Mouse (Mus musculus) heart, embryonic 15.5 days (tissue): ENCODE results near the gene Heatr1. TPM values are rescaled to one million over a fixed set of nuclear protein-coding genes. Genes with fewer than 3 reads are reported as not detected.
"Not testable (repeated sequence)": the region's sequence is repeated elsewhere in the genome, so short reads cannot be mapped to it uniquely, and the experiment has no call there.

Experiments used
- ATAC-seq: fragments of 200-750 bp; cut with Nextera tagmentation; replicated peaks from 2 replicates; pipeline ENCODE4 v1.8.0; 2017; ENCODE audit warnings: low read depth, moderate TSS enrichment; ENCODE audit not compliant: insufficient number of reproducible peaks, insufficient read depth, low FRiP score
- H3K27ac ChIP-seq: fragments of 300-500 bp; sonication (generic); 2 replicates; pipeline ENCODE4 v1.5.1; 2015; ENCODE audit warnings: mild to moderate bottlenecking, inconsistent platforms
- H3K27me3 ChIP-seq: fragments of 300-500 bp; sonication (generic); 2 replicates; pipeline ENCODE4 v1.6.1; 2015; ENCODE audit warnings: inconsistent platforms
- H3K36me3 ChIP-seq: fragments of 300-500 bp; sonication (generic); 2 replicates; pipeline ENCODE4 v1.6.1; 2015; ENCODE audit warnings: mild to moderate bottlenecking, inconsistent platforms
- H3K4me1 ChIP-seq: fragments of 300-500 bp; sonication (generic); replicated peaks from 2 replicates; pipeline ENCODE4 v1.6.1; 2015; ENCODE audit warnings: inconsistent platforms
- H3K4me2 ChIP-seq: fragments of 300-500 bp; sonication (generic); 2 replicates; pipeline ENCODE4 v1.6.1; 2015; ENCODE audit warnings: inconsistent platforms, mild to moderate bottlenecking, moderate library complexity
- H3K4me3 ChIP-seq: fragments of 300-500 bp; sonication (generic); 2 replicates; pipeline ENCODE4 v1.5.1; 2015; ENCODE audit warnings: mild to moderate bottlenecking, inconsistent platforms
- H3K9ac ChIP-seq: fragments of 300-500 bp; sonication (generic); 2 replicates; pipeline ENCODE4 v1.6.1; 2015; ENCODE audit warnings: mild to moderate bottlenecking, inconsistent platforms
- H3K9me3 ChIP-seq: fragments of 300-500 bp; sonication (generic); replicated peaks from 2 replicates; pipeline ENCODE4 v1.6.1; 2016; ENCODE audit warnings: inconsistent platforms
- WGBS: fragments of 180-500 bp; shearing (Covaris S2); methylation state at CpG from one replicate; pipeline ENCODE4 v1.1.7; 2015; ENCODE audit warnings: mixed read lengths; 5-methylcytosine and 5-hydroxymethylcytosine counted together
- polyA plus RNA-seq: library from polyadenylated mRNA; unstranded; fragments of >200 nt; fragmentation: Nextera tagmentation; extraction: Ambion mirVana; gene quantifications from 2 replicates; pipeline ENCODE4 v1.2.1, GENCODE M21; 2015

Gene Heatr1
- polyA plus RNA-seq, 1 experiment from 2014 or later: 6.2 TPM

DNA sequence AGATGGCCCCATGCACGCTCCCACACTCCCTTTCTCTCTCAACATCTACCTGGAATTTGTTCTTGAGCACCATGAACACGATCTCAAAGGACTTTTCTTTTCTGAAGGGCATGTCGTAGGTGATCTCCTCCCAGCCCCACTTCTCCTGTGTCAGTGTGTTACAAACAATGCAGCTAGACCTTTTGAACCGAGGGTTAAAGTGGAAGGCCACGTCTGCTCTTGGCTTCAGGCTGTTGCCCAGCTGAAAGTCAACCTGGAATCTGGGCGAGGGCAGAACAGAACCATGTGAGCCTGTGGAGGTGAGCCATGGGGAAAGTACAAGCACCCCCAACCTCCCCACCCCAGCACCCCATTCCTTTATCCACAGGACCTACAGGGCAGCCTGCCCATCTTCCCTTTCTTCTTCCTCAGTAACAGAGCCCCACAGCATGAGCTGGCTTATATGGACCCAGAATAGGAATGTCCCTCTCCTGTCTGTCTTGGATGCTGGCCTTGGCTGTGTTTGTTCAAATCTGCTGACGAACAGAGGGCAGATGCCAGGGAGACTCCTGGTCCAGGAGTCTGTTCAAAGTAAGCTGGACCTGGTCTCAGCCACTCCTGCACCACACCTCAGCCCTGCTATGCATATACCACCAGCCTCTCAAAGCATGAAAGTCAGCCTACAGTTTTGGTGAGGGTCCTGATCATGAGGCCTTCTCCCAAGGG is 60.0 kb downstream of the Heatr1 start:
- Histone ChIP-seq H3K4me2 (no peak overlapping the region), H3K4me3 (no peak overlapping the region), H3K4me1 (peaks cover 3% of the 10 kb centered on the region), H3K27me3 (no peaks in the 10 kb centered on the region), H3K9me3 (no peaks in the 10 kb centered on the region), H3K27ac (no peak overlapping the region), H3K9ac (no peak overlapping the region), H3K36me3 (peaks cover 11% of the 10 kb centered on the region; the same call in 1 of the 2 replicates)
- 81% methylated on average over 7 of the region's 7 CpGs for WGBS
- no peak for ATAC-seq

DNA sequence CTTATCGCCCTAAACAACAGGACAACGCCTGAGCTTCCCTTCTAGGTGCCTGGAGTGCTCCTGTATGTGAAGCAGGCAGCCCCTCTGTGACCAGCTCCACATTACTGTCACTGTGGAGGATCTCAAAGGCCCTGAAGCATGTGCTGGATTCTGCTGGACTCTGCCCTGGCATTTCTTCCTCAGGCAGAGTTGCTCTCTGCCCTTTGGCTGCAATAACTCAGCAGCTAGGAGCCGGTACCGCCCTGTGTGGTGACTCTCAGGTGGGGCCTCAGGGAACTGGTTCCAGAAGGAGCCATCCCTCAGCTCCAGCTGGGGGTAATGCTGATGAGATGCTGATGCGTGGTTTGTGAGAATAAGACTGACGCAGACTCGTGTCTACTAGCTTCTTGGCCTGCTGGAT is 61.9 kb downstream of the Heatr1 start:
- peaks cover 7% of the 10 kb centered on the region; the same call in 1 of the 2 replicates for H3K36me3 ChIP-seq
- no peak for ATAC-seq
- H3K27me3 ChIP-seq: no peaks in the 10 kb centered on the region
- 76% methylated on average over 7 of the region's 7 CpGs for WGBS
- H3K9ac ChIP-seq: no peak overlapping the region
- H3K27ac ChIP-seq: no peak overlapping the region
- peaks cover 5% of the 10 kb centered on the region for H3K4me1 ChIP-seq
- H3K4me3 ChIP-seq: no peak overlapping the region
- H3K9me3 ChIP-seq: no peaks in the 10 kb centered on the region
- H3K4me2 ChIP-seq: no peak overlapping the region

DNA sequence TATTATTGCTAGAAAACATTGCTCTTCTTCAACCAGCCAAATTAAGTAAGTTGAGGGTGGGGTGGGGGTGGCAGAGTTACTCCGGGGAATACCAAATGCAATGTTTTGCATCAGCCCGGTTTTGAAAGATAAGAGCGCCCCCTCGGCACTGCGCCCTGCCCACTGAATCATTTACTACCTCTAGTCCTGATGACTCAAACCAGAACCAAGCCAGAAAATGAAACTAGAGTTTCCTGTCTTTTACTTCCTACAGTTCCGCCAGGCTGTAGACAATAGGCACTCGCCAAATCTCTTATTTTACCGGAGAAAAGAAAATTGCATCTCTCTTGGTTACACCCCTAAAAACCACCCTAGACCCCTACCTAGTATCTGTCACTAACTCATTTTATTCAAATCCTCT is 65.6 kb downstream of the Heatr1 start:
- no peaks in the 10 kb centered on the region for H3K27me3 ChIP-seq
- peak overlapping the region; percentile 73 for H3K4me3 ChIP-seq
- peaks cover 9% of the 10 kb centered on the region for H3K4me1 ChIP-seq
- peak overlapping the region; percentile 71 for H3K27ac ChIP-seq
- H3K9me3 ChIP-seq: no peaks in the 10 kb centered on the region
- 0 out of 2 replicates have a peak, but pooled peaks have one; percentile 11 for ATAC-seq
- peak overlapping the region; percentile 74 for H3K9ac ChIP-seq
- H3K36me3 ChIP-seq: peaks cover 7% of the 10 kb centered on the region; the same call in 1 of the 2 replicates
- peak overlapping the region; percentile 72 for H3K4me2 ChIP-seq
- 5% methylated on average over 8 of the region's 8 CpGs for WGBS

DNA sequence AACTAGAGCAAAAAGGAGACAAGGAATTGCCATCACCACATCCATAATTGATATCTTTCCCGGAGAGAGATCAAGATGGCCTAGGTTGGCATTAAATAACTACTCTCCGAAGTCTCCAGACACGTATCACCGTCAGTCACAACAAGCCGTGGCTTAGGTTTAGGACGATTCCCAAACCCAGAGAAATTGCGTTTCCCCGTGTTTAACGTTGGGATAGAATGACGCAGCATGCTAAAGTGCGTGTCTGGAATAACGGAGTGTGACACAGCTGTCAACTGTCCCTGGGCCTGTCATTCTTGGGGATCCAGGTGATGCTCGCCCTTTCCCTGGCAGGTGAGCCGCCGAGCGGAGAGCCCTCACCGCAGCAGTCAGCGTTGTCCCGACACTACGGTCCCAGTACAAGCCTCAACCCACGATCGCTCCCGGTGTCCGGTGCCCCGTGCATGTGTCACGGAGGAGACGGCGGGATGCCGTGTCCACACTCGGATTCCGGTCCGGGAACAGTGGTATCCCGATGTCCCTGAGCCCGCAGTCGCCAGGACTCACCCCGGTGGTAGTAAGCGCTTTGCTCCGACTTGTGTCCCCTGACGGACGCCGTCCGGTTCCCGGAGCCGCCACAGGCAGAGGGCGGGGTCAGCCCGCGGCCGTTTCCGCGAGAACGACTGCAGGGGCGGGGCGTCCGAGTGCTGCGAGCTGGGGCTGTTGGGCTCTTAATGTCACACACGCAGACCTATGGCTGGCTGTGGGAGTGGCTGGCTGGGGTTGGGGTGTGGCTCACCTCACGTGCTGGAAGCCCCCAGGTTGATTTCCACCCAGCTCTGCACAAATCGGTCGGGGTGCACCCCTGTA is 66.3 kb downstream of the Heatr1 start:
- peaks cover 9% of the 10 kb centered on the region for H3K4me1 ChIP-seq
- H3K9me3 ChIP-seq: no peaks in the 10 kb centered on the region
- H3K4me2 ChIP-seq: peak overlapping the region; percentile 72
- peak; percentile 96 for ATAC-seq
- H3K36me3 ChIP-seq: peaks cover 7% of the 10 kb centered on the region; the same call in 1 of the 2 replicates
- WGBS: under 1% methylated on average over 59 of the region's 59 CpGs
- peak overlapping the region; percentile 73 for H3K4me3 ChIP-seq
- H3K27me3 ChIP-seq: no peaks in the 10 kb centered on the region
- H3K9ac ChIP-seq: peak overlapping the region; percentile 74
- H3K27ac ChIP-seq: peak overlapping the region; percentile 71

DNA sequence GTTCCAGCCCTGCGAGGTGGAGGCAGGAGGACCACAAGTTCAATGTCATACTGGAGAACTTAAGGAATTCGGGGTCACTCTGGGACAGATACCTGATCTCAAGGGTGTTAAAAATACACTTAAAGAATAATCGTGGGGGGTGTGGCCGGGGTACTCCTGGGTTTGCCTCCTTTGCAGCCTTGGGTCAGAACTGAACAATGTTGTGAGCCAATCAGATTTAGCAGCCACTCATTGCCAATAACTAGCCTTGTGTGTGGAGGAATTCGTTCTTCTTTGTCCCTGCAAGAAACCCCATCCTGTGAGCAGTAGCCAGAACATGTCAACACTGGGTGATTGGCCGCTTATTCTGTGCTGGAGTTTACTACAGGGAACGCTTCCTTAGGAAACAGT is 66.9 kb downstream of the Heatr1 start:
- Histone ChIP-seq H3K9ac (peak overlapping the region; percentile 74), H3K36me3 (peaks cover 7% of the 10 kb centered on the region; the same call in 1 of the 2 replicates), H3K27ac (peak overlapping the region; percentile 71), H3K9me3 (no peaks in the 10 kb centered on the region), H3K4me1 (peaks cover 9% of the 10 kb centered on the region), H3K4me3 (peak overlapping the region; percentile 73), H3K27me3 (no peaks in the 10 kb centered on the region), H3K4me2 (peak overlapping the region; percentile 72)
- WGBS: 4% methylated on average over 7 of the region's 7 CpGs
- no peak; the same call in 1 of the 2 replicates for ATAC-seq

DNA sequence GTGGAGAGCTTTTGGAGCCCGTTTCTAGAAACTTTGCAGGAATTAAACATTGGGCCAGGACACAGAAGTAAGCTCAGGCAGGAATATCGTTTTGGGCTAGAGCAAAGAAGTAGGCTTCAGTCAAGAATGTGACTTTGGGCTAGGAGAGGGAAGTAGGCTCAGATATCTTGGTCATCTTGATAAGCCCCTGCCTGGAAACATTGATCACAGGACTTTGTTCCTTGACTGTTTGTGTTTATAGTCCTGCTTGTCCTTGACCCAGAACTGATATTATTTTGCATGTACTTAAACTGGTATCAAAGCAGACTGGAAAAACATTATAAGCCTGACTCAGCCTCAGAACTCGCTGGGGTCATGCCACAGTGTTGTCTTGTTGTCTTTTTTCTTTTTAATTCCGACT is 67.8 kb downstream of the Heatr1 start:
- WGBS: 65% methylated on average over 4 of the region's 4 CpGs
- Histone ChIP-seq H3K4me3 (no peak overlapping the region), H3K36me3 (peaks cover 7% of the 10 kb centered on the region; the same call in 1 of the 2 replicates), H3K4me2 (no peak overlapping the region), H3K27ac (no peak overlapping the region), H3K4me1 (peaks cover 9% of the 10 kb centered on the region), H3K9me3 (no peaks in the 10 kb centered on the region), H3K27me3 (no peaks in the 10 kb centered on the region), H3K9ac (no peak overlapping the region)
- no peak for ATAC-seq

DNA sequence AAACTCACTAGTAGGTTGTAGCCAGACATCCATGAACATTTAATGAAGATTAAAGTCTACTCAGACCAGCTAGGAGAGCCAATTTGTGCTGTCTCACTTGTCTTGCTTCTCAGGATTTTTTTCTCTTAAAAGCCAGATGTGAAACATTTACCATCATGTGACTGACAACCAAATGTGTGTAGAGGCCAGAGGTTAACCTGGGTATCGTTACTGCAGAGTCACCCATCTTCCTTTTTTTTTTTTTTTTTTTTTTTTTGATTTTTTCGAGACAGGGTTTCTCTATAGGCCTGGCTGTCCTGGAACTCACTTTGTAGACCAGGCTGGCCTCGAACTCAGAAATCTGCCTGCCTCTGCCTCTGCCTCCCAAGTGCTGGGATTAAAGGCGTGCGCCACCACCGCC is 69.3 kb downstream of the Heatr1 start:
- H3K27me3 ChIP-seq, H3K36me3 ChIP-seq, ATAC-seq, H3K4me1 ChIP-seq, H3K4me3 ChIP-seq, H3K9me3 ChIP-seq, H3K4me2 ChIP-seq, H3K9ac ChIP-seq, H3K27ac ChIP-seq: not testable (repeated sequence)
- WGBS: 86% methylated on average over 6 of the region's 6 CpGs

DNA sequence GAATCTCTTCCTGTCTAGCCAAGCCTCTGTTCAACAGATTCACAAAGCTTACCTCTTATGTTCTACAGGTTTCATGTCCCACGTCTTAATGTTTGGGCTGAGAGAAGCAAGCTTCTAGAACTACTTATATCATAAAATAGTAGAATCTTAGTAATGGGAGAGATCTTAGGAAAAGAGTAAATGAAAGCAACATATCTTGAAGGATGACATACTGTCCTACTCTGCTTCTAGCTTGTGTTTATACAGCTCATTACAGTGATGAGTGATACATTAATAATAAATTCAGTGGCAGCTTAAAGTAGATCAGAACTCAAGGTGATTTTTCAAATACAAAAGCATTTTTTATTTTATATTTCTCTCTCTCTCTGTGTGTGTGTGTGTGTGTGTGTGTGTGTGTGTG is 70.0 kb downstream of the Heatr1 start, which contains the start of gene Lgals8:
Gene Lgals8, minus strand, starts transcription at position 101 of the 400 bp plus-strand sequence.
- Histone ChIP-seq H3K27me3 (no peaks in the 10 kb centered on the region), H3K9me3 (no peaks in the 10 kb centered on the region), H3K4me2 (no peak within 1 kb of the TSS), H3K36me3 (no peaks in the 10 kb centered on the region), H3K4me1 (peaks cover 6% of the 10 kb centered on the region), H3K27ac (no peak within 1 kb of the TSS), H3K9ac (no peak within 1 kb of the TSS), H3K4me3 (no peak within 1 kb of the TSS)
- 81% methylated on average over 1 of the region's 1 CpGs for WGBS
- no peak for ATAC-seq

DNA sequence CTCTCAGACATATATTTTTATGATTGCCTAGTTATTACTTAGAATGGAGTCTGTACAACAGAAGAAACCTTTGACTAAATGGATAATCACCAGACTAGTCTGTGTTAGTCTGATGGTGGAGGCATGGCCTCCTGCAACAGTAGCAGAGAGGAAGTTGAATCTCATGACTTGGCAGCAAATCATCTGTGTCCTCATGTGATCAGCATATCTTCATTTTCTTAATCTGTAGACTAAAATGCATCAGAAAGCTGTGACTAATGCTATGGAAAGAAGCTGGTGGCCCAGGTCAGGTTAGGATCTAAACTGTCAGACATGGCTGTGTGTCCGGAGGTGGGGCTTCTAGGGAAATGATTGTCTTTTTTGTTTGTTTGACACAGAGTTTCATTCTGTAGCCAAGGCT is 73.7 kb downstream of the Heatr1 start:
- H3K9ac ChIP-seq: no peak overlapping the region
- 87% methylated on average over 1 of the region's 1 CpGs for WGBS
- no peaks in the 10 kb centered on the region for H3K9me3 ChIP-seq
- no peaks in the 10 kb centered on the region for H3K36me3 ChIP-seq
- H3K27me3 ChIP-seq: no peaks in the 10 kb centered on the region
- H3K4me3 ChIP-seq: no peak overlapping the region
- ATAC-seq: no peak
- H3K4me1 ChIP-seq: no peaks in the 10 kb centered on the region
- H3K27ac ChIP-seq: no peak overlapping the region
- no peak overlapping the region for H3K4me2 ChIP-seq

DNA sequence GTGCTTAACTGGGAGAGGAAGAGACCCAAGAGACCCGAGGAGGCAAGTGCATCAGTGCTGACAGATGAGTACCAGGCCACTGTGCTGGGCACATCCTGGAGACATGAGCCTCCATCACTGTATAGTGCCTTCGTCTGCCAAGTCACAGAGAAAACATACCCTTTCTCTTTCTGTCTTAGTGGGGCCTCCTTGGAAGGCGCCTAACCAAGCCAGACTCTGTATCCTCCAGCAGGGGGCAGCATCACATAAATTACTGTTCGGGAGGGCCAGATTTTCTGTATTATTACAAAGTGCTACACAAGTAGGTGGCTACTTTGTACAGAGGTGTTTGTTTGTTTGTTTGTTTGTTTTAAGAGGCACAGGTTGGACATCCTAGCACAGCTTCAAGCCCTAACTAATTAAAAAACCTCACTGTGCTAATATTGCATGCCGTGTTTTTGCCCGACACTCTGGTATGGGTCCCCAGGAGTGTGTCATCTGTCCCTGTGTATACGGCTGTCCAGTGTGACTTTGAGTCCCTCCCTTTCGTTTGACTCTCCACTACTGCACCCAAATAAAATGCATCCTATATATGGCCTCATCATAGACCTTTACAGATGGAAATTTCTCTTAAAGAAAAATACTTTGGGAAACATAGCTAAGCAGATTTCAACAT is 79.0 kb downstream of the Heatr1 start:
- H3K4me3 ChIP-seq: no peak overlapping the region
- no peak overlapping the region for H3K9ac ChIP-seq
- no peaks in the 10 kb centered on the region for H3K9me3 ChIP-seq
- H3K27ac ChIP-seq: no peak overlapping the region
- no peaks in the 10 kb centered on the region for H3K4me1 ChIP-seq
- H3K4me2 ChIP-seq: no peak overlapping the region
- 33% methylated on average over 8 of the region's 8 CpGs for WGBS
- no peaks in the 10 kb centered on the region for H3K27me3 ChIP-seq
- ATAC-seq: no peak
- no peaks in the 10 kb centered on the region for H3K36me3 ChIP-seq

DNA sequence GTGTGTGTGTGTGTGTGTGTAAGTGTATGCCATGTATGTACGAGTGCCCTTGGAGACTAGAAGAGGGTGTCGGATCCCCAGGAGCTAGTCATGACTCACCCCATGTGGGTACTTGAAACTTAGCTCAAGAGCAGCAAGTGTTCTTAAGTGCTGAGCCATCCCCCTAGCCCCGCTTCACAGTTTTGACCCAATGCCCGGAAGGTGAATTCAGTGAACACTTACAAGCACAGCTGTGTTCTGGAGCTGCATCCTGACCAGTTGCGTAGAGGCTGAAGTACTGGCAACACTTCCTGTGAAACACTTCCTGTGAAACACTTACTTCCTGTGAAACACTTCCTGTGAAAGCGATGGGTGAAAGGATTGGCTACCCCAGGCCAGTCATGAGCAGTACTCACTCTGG is 80.4 kb downstream of the Heatr1 start:
- Histone ChIP-seq H3K4me1 (no peaks in the 10 kb centered on the region), H3K9ac (no peak overlapping the region), H3K36me3 (no peaks in the 10 kb centered on the region), H3K4me2 (no peak overlapping the region), H3K4me3 (no peak overlapping the region), H3K27me3 (no peaks in the 10 kb centered on the region), H3K9me3 (no peaks in the 10 kb centered on the region), H3K27ac (no peak overlapping the region)
- 71% methylated on average over 6 of the region's 6 CpGs for WGBS
- no peak for ATAC-seq
